Mouse (Mus musculus) erythroblast, embryonic 14.5 days (primary cell): ENCODE results near the gene Spdef. TPM values are rescaled to one million over a fixed set of nuclear protein-coding genes. Genes with fewer than 3 reads are reported as not detected.

Source experiments
- H3K27me3 ChIP-seq: 2 replicates; pipeline ENCODE4 v1.6.1; 2012; ENCODE audit warnings: inconsistent platforms; ENCODE audit not compliant: control insufficient read depth
- H3K36me3 ChIP-seq: 2 replicates; pipeline ENCODE4 v1.6.1; 2012; ENCODE audit warnings: mild to moderate bottlenecking, inconsistent platforms; ENCODE audit not compliant: control insufficient read depth
- H3K4me1 ChIP-seq: 2 replicates; pipeline ENCODE4 v1.6.1; 2012; ENCODE audit warnings: inconsistent platforms; ENCODE audit not compliant: control insufficient read depth
- H3K4me3 ChIP-seq: replicated peaks from 2 replicates; pipeline ENCODE3; 2012; ENCODE audit warnings: moderate library complexity, mild to moderate bottlenecking, inconsistent platforms
- H3K9me3 ChIP-seq: 2 replicates; pipeline ENCODE4 v1.6.1; 2012; ENCODE audit warnings: low read length, inconsistent platforms, mixed read lengths; ENCODE audit not compliant: control insufficient read depth
- GATA1 ChIP-seq: IDR thresholded peaks from 2 replicates; pipeline ENCODE4 v1.6.1; 2012; ENCODE audit warnings: low read length, inconsistent platforms, mixed read lengths
- TAL1 ChIP-seq: IDR thresholded peaks from 3 replicates; pipeline ENCODE4 v1.6.1; 2012; ENCODE audit warnings: low read length, inconsistent platforms, mixed read lengths
- polyA plus RNA-seq: library from polyadenylated mRNA; stranded (reverse); fragments of >175 nt; gene quantifications from 2 replicates; pipeline ENCODE4 v1.2.3, GENCODE M21; 2012

Gene Spdef
- polyA plus RNA-seq, 1 experiment = not detected

GRCm38 (mm10) chr17:27718250-27718649 is 10.5 kb downstream of the Spdef start:
- Histone ChIP-seq H3K27me3 (peaks cover 10% of the 10 kb centered on the region), H3K4me3 (no peak overlapping the region), H3K9me3 (no peaks in the 10 kb centered on the region), H3K36me3 (no peaks in the 10 kb centered on the region), H3K4me1 (peaks cover 7% of the 10 kb centered on the region)
- TF ChIP-seq GATA1 = no peak
- TF ChIP-seq TAL1 = no peak

GRCm38 (mm10) chr17:27716804-27717203 is 12.0 kb downstream of the Spdef start:
- Histone ChIP-seq H3K36me3 (no peaks in the 10 kb centered on the region), H3K9me3 (no peaks in the 10 kb centered on the region), H3K4me3 (no peak overlapping the region), H3K27me3 (peaks cover 10% of the 10 kb centered on the region), H3K4me1 (peaks cover 7% of the 10 kb centered on the region)
- no peak for TF ChIP-seq GATA1
- no peak for TF ChIP-seq TAL1

- Histone ChIP-seq H3K4me1 (peaks cover 10% of the 10 kb centered on the region), H3K27me3 (peaks cover 14% of the 10 kb centered on the region), H3K4me3 (no peak overlapping the region), H3K9me3 (no peaks in the 10 kb centered on the region), H3K36me3 (no peaks in the 10 kb centered on the region)
- no peak for TF ChIP-seq GATA1
Measured at GRCm38 (mm10) chr17:27712832-27713231, 15.9 kb downstream of the Spdef start.

GRCm38 (mm10) chr17:27709650-27710049 is 19.1 kb downstream of the Spdef start:
- Histone ChIP-seq H3K4me3 (no peak overlapping the region), H3K36me3 (no peaks in the 10 kb centered on the region), H3K4me1 (peaks cover 11% of the 10 kb centered on the region), H3K9me3 (no peaks in the 10 kb centered on the region), H3K27me3 (peaks cover 32% of the 10 kb centered on the region)
- TF ChIP-seq GATA1 = no peak
- no peak for TF ChIP-seq TAL1

- no peaks in the 10 kb centered on the region for H3K9me3 ChIP-seq
- H3K4me3 ChIP-seq = no peak overlapping the region
- H3K4me1 ChIP-seq = peaks cover 11% of the 10 kb centered on the region
- TF ChIP-seq TAL1 (no peak), GATA1 (no peak)
- H3K36me3 ChIP-seq = no peaks in the 10 kb centered on the region
- peaks cover 32% of the 10 kb centered on the region for H3K27me3 ChIP-seq
Measured at GRCm38 (mm10) chr17:27707954-27708661, 20.6 kb downstream of the Spdef start.

GRCm38 (mm10) chr17:27705661-27706060 is 23.1 kb downstream of the Spdef start:
- no peaks in the 10 kb centered on the region for H3K9me3 ChIP-seq
- peaks cover 14% of the 10 kb centered on the region for H3K4me1 ChIP-seq
- no peak for TF ChIP-seq TAL1
- TF ChIP-seq GATA1 = no peak
- H3K4me3 ChIP-seq = no peak overlapping the region
- H3K36me3 ChIP-seq = no peaks in the 10 kb centered on the region
- H3K27me3 ChIP-seq = peaks cover 32% of the 10 kb centered on the region

GRCm38 (mm10) chr17:27703961-27704621 is 24.7 kb downstream of the Spdef start:
- peaks cover 14% of the 10 kb centered on the region for H3K4me1 ChIP-seq
- no peak overlapping the region for H3K4me3 ChIP-seq
- no peaks in the 10 kb centered on the region for H3K36me3 ChIP-seq
- TF ChIP-seq GATA1 (no peak), TAL1 (no peak)
- peaks cover 32% of the 10 kb centered on the region for H3K27me3 ChIP-seq
- H3K9me3 ChIP-seq = peaks cover 12% of the 10 kb centered on the region

- TF ChIP-seq TAL1 (no peak), GATA1 (no peak)
- Histone ChIP-seq H3K4me1 (peaks cover 8% of the 10 kb centered on the region), H3K9me3 (peaks cover 20% of the 10 kb centered on the region), H3K36me3 (no peaks in the 10 kb centered on the region), H3K4me3 (no peak overlapping the region), H3K27me3 (peaks cover 22% of the 10 kb centered on the region)
Measured at GRCm38 (mm10) chr17:27702518-27702917, 26.2 kb downstream of the Spdef start.

GRCm38 (mm10) chr17:27701856-27702255 is 26.9 kb downstream of the Spdef start:
- Histone ChIP-seq H3K36me3 (no peaks in the 10 kb centered on the region), H3K4me1 (peaks cover 8% of the 10 kb centered on the region), H3K27me3 (peaks cover 15% of the 10 kb centered on the region), H3K9me3 (peaks cover 20% of the 10 kb centered on the region), H3K4me3 (no peak overlapping the region)
- TF ChIP-seq GATA1 (no peak), TAL1 (no peak)
